Mouse (Mus musculus) limb, embryonic 10.5 days (tissue): Measurements from ENCODE around the gene Coro2a. TPM values are rescaled to one million over a fixed set of nuclear protein-coding genes. Genes with fewer than 3 reads are reported as not detected.
A peak's percentile ranks its signal among the peaks of the same experiment; 100 is the strongest.

Source experiments
- DNase-seq: peaks from one replicate; pipeline ENCODE4 v3.0.0-alpha.2; 2017; ENCODE audit warnings: low spot score
- H3K27ac ChIP-seq: fragments of 300-500 bp; sonication (generic); 2 replicates; pipeline ENCODE4 v1.5.1; 2016; ENCODE audit warnings: mild to moderate bottlenecking
- H3K27me3 ChIP-seq: fragments of 300-500 bp; sonication (generic); 2 replicates; pipeline ENCODE4 v1.6.1; 2016; ENCODE audit warnings: low read depth, mild to moderate bottlenecking; ENCODE audit not compliant: poor library complexity, severe bottlenecking
- H3K36me3 ChIP-seq: fragments of 300-500 bp; sonication (generic); 2 replicates; pipeline ENCODE4 v1.6.1; 2016; ENCODE audit warnings: mild to moderate bottlenecking, moderate library complexity
- H3K4me1 ChIP-seq: fragments of 300-500 bp; sonication (generic); 2 replicates; pipeline ENCODE4 v1.6.1; 2016
- H3K4me3 ChIP-seq: fragments of 300-500 bp; sonication (generic); 2 replicates; pipeline ENCODE4 v1.5.1; 2016; ENCODE audit warnings: mild to moderate bottlenecking, moderate library complexity
- H3K9me3 ChIP-seq: fragments of 300-500 bp; sonication (generic); replicated peaks from 2 replicates; pipeline ENCODE4 v1.6.1; 2016; ENCODE audit warnings: mild to moderate bottlenecking
- WGBS: fragments of 180-500 bp; shearing (Covaris S2); methylation state at CpG from one replicate; pipeline ENCODE4 v1.1.7; 2016; 5-methylcytosine and 5-hydroxymethylcytosine counted together
- polyA plus RNA-seq: library from polyadenylated mRNA; unstranded; fragments of >200 nt; fragmentation: Nextera tagmentation; extraction: Ambion mirVana; gene quantifications from 2 replicates; pipeline ENCODE4 v1.2.1, GENCODE M21; 2016

The Coro2a gene
- polyA plus RNA-seq, 1 experiment from 2014 or later = 2.2 TPM

DNA sequence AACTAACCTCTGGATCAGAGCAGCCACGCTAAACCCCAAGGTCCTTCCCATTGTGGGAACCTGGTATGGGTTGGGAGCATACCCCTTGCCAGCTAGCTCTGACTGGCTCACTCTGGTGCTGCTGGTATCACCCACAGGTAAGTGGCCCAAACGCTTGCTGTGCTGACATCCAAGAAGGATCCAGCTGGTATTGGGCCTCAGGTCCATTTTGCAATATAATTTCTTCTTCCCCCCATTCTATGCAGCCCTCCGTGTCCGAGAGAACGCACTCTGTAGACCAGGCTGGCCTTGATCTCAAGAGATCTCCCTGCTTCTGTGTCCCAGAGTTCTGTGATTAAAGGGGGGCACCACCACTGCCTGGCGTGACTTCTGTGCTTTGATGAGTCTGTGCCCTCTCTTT, 108.9 kb downstream of the Coro2a start:
- Histone ChIP-seq H3K36me3 (peaks cover 59% of the 10 kb centered on the region), H3K4me3 (no peak overlapping the region), H3K9me3 (no peaks in the 10 kb centered on the region), H3K27me3 (no peaks in the 10 kb centered on the region), H3K4me1 (peaks cover 13% of the 10 kb centered on the region), H3K27ac (no peak overlapping the region)
- 94% methylated on average over 6 of the region's 6 CpGs for WGBS
- DNase-seq = no peak

DNA sequence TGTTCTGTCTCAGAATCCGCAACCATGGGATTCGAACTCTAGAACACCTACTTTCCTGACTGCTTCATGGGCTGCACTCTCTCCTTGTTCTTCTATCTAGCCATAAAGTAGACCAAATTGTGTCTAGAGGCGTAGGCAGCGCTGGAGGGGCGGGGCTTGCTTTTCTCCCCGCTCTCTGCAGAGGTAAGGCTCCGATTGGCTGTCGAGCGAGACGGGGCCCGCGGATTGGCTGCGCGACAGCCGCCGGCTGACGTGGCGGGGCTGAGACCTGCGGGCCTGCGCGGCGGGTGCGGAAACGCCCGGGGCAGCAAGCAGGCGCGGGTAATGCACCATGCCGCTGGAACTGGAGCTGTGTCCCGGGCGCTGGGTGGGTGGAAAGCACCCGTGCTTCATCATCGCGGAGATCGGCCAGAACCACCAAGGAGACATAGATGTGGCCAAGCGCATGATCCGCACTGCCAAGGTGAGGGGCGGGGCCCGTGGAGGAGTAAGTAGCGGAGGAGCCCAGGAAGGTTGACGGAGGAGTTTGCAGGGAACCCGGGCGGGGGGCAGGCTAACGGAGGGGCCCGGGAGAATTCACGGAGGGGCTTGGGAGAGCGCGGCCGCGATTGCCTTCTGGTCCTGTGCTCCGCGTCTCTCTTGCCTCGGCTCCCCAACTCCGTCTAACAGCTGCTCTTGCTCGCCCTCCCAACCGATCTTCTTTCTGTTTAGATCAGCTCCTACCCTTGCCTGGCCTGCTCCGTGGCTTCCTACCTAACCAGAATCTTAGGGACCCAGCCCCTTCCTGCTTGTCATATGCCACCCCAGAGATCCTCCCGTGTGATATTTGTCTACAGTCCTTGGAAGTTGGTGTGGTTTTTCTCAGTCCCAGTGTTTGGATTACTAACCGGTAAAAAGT, 112.7 kb downstream of the Coro2a start, which contains the start of gene Nans:
Gene Nans, plus strand, starts transcription at position 221 of the 898 bp plus-strand sequence.
- H3K4me1 ChIP-seq = peaks cover 22% of the 10 kb centered on the region
- no peaks in the 10 kb centered on the region for H3K27me3 ChIP-seq
- DNase-seq = peak; percentile 95
- 1% methylated on average over 58 of the region's 58 CpGs for WGBS
- peak within 1 kb of the TSS; percentile 88 for H3K4me3 ChIP-seq
- no peaks in the 10 kb centered on the region for H3K9me3 ChIP-seq
- peaks cover 31% of the 10 kb centered on the region for H3K36me3 ChIP-seq
- H3K27ac ChIP-seq = peak within 1 kb of the TSS; percentile 91

DNA sequence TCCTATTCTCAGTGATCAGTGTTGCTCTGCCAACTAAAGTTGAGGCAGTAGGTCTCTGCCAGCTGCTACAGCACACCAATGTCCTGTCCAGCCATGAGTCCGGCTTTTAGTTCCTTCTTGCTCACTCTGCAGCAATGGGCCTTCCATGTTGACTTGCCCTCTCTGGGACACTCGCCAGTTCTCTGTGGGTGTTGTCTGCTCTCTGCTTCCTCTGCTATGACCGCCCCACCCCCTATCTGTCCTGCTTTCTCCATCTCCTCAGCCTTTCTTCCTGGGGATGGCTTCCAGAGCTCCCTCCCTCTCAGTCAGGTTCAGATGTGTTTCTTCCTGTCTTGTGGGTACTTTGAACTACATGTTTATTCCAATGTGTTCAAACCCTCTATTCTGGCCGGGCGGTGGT, 114.7 kb downstream of the Coro2a start:
- DNase-seq = no peak
- 95% methylated on average over 5 of the region's 5 CpGs for WGBS
- H3K27me3 ChIP-seq = no peaks in the 10 kb centered on the region
- H3K36me3 ChIP-seq = peaks cover 11% of the 10 kb centered on the region
- no peak overlapping the region for H3K27ac ChIP-seq
- H3K4me1 ChIP-seq = peaks cover 22% of the 10 kb centered on the region
- H3K9me3 ChIP-seq = no peaks in the 10 kb centered on the region
- no peak overlapping the region for H3K4me3 ChIP-seq

Other genes with a start within 250 kb of the Coro2a start
- gene Trmo, start 212.8 kb downstream of the Coro2a start, polyA plus RNA-seq = 11.5 and 11.9 TPM in 2 replicates
- 12.8 and 13.4 TPM in 2 replicates for gene Hemgn, start 188.7 kb downstream of the Coro2a start, polyA plus RNA-seq
- 405 and 451 TPM in 2 replicates for gene Anp32b, start 151.3 kb downstream of the Coro2a start, polyA plus RNA-seq
- 87.2 and 96.1 TPM in 2 replicates for gene Nans, start 113.0 kb downstream of the Coro2a start, polyA plus RNA-seq
- 0.64 and 0.78 TPM in 2 replicates for gene Trim14, start 66.1 kb downstream of the Coro2a start, polyA plus RNA-seq
- gene Tbc1d2, start 48.0 kb upstream of the Coro2a start, polyA plus RNA-seq = 1.2 and 1.8 TPM in 2 replicates